ENCODE assay signal across 8 mouse cellular contexts in the genomic region with DNA sequence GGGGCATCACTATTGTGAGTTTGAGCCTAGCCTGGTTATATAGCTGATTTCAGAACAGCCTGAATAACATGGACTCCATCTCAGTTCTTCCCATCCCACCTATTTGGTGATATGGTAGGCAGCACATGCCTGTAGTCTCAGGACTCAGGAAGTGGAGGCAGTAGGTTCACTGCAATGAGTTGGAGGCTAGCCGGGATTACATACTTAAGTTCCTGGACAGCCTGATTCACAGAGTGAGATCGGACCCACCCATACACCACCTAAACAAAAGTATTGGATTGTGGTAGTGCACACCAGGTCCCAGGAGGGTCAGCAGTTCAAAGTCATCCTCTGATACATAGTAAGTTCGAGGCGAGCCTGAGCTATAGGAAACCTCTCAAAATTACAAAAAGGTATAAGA. TPM values are rescaled to one million over a fixed set of nuclear protein-coding genes. Genes with fewer than 3 reads are reported as not detected.
A peak's percentile ranks its signal among the peaks of the same experiment; 100 is the strongest.
DNase-seq lines count a peak whose midpoint lies in the region; ATAC-seq and TF ChIP-seq lines count a peak whose summit lies in the region.

No protein-coding gene starts in this region.

- peak overlapping the region; percentile 70 for H3K4me2 ChIP-seq in limb, embryonic 11.5 days (ENCODE audit: low read depth, severe bottlenecking)

- no peaks in the 10 kb centered on the region; the same call in 1 of the 2 replicates for H3K4me1 ChIP-seq in cerebellum, adult 2 months (ENCODE audit: control insufficient read depth, insufficient read depth, low read length)
- H3K4me1 ChIP-seq in thymus, adult 2 months (replicated peaks; ENCODE audit: control insufficient read depth, insufficient read depth, low read length), result peaks cover 4% of the 10 kb centered on the region; the same call in 1 of the 2 replicates
- H3K4me1 ChIP-seq in limb, embryonic 11.5 days (ENCODE audit: control insufficient read depth, insufficient read depth, low read length), result peaks cover 4% of the 10 kb centered on the region; the same call in 1 of the 2 replicates

- H3K9me3 ChIP-seq in limb, embryonic 11.5 days (ENCODE audit: control insufficient read depth, low read length), result no peaks in the 10 kb centered on the region

- WGBS in cerebellum, adult 2 months, result 15% methylated on average over 4 of the region's 4 CpGs
- 15% methylated on average over 4 of the region's 4 CpGs for WGBS in thymus, adult 2 months
- 21% methylated on average over 4 of the region's 4 CpGs for WGBS in limb, embryonic 11.5 days

- ATAC-seq in limb, embryonic 11.5 days (ENCODE audit: insufficient number of reproducible peaks, low FRiP score, low TSS enrichment, low read depth), result peak; percentile 7

- H3K36me3 ChIP-seq in thymus, adult 2 months (ENCODE audit: control insufficient read depth, insufficient read depth, low read length), result peaks cover 27% of the 10 kb centered on the region
- peaks cover 22% of the 10 kb centered on the region for H3K36me3 ChIP-seq in limb, embryonic 11.5 days (ENCODE audit: control insufficient read depth, insufficient read depth, low read length)

- peak overlapping the region; percentile 81 for H3K4me3 ChIP-seq in cerebellum, adult 2 months (replicated peaks; ENCODE audit: insufficient read depth, low read depth, low read length)
- peak overlapping the region; percentile 67 for H3K4me3 ChIP-seq in thymus, adult 2 months (ENCODE audit: control insufficient read depth, insufficient read depth, low read length)
- peak overlapping the region; percentile 86 for H3K4me3 ChIP-seq in limb, embryonic 11.5 days (ENCODE audit: low read depth, low read length)

- no peak overlapping the region for H3K27ac ChIP-seq in cerebellum, adult 2 months (ENCODE audit: insufficient read depth, low read length)
- no peak overlapping the region for H3K27ac ChIP-seq in thymus, adult 2 months (ENCODE audit: control insufficient read depth, insufficient read depth, low read length)
- H3K27ac ChIP-seq in limb, embryonic 11.5 days (replicated peaks; ENCODE audit: low read depth, low read length), result no peak overlapping the region

- H3K9ac ChIP-seq in limb, embryonic 11.5 days (ENCODE audit: low read length), result peak overlapping the region; percentile 92

- no peak for DNase-seq in cerebellum, adult 2 months
- no peak for DNase-seq in cerebellum, adult 9-11 months
- DNase-seq in thymus, adult 2 months, result no peak
- no peak for DNase-seq in thymus, postnatal 10 days (ENCODE audit: low spot score in 2 of 2)
- no peak for DNase-seq in limb, embryonic 11.5 days (ENCODE audit: low spot score)
- DNase-seq in retina, postnatal 1 day, result peak; percentile 1
- DNase-seq in layer of hippocampus, adult 9-10 months (ENCODE audit: low spot score), result no peak
- no peak for DNase-seq in frontal cortex, postnatal 14 days (ENCODE audit: low spot score in 2 of 2)

- TF ChIP-seq CTCF in cerebellum, adult 2 months (IDR thresholded peaks at IDR 0.05; ENCODE audit: borderline replicate concordance, insufficient read depth, low read depth, low read length), result no peak
- TF ChIP-seq CTCF in thymus, adult 2 months (IDR thresholded peaks at IDR 0.05; ENCODE audit: borderline replicate concordance, control insufficient read depth, extremely low read depth, insufficient read depth, low read length, poor library complexity), result no peak

- H3K27me3 ChIP-seq in cerebellum, adult 2 months (ENCODE audit: control insufficient read depth, insufficient read depth, low read length), result no peaks in the 10 kb centered on the region
- H3K27me3 ChIP-seq in thymus, adult 2 months (ENCODE audit: control insufficient read depth, insufficient read depth, low read length), result no peaks in the 10 kb centered on the region
- H3K27me3 ChIP-seq in limb, embryonic 11.5 days (ENCODE audit: control insufficient read depth, insufficient read depth, low read length), result no peaks in the 10 kb centered on the region

- no peak for TF ChIP-seq POLR2A in cerebellum, adult 2 months (IDR thresholded peaks at IDR 0.05; ENCODE audit: borderline replicate concordance, insufficient read depth, low read length)
- TF ChIP-seq POLR2A in thymus, adult 2 months (IDR thresholded peaks at IDR 0.05; ENCODE audit: control insufficient read depth, extremely low read depth, insufficient read depth, low read length, poor library complexity), result no peak

RNA-seq across cellular contexts. Expression of a gene that starts 0.3 kb away (rescaled TPM):
- 1.8 and 2.2 TPM in 2 replicates for polyA plus RNA-seq in cerebellum, adult 2 months (2012; rRNA removed)
- polyA plus RNA-seq in thymus, adult 2 months (2012; rRNA removed), result 0.47 and 0.48 TPM in 2 replicates
- polyA plus RNA-seq in limb, embryonic 11.5 days (2014; fragmentation: Nextera tagmentation; extraction: Ambion mirVana), result 0.27 and 0.52 TPM in 2 replicates

RNA-seq across cellular contexts. Expression of a gene that starts 0.8 kb away (rescaled TPM):
- polyA plus RNA-seq in cerebellum, adult 2 months (2012; rRNA removed), result 78.0 and 83.9 TPM in 2 replicates
- 52.0 and 67.8 TPM in 2 replicates for polyA plus RNA-seq in thymus, adult 2 months (2012; rRNA removed)
- polyA plus RNA-seq in limb, embryonic 11.5 days (2014; fragmentation: Nextera tagmentation; extraction: Ambion mirVana), result 57.5 and 60.1 TPM in 2 replicates

RNA-seq across cellular contexts. Expression of a gene that starts 5.7 kb away (rescaled TPM):
- polyA plus RNA-seq in cerebellum, adult 2 months (2012; rRNA removed), result 1.0 TPM in 1 of 2 replicates, not detected in the other
- 0.79 and 1.1 TPM in 2 replicates for polyA plus RNA-seq in thymus, adult 2 months (2012; rRNA removed)
- polyA plus RNA-seq in limb, embryonic 11.5 days (2014; fragmentation: Nextera tagmentation; extraction: Ambion mirVana), result 1.4 and 2.4 TPM in 2 replicates

RNA-seq across cellular contexts. Expression of a gene that starts 19.2 kb away (rescaled TPM):
- 2.6 and 4.1 TPM in 2 replicates for polyA plus RNA-seq in cerebellum, adult 2 months (2012; rRNA removed)
- 13.5 and 18.0 TPM in 2 replicates for polyA plus RNA-seq in thymus, adult 2 months (2012; rRNA removed)
- 4.1 TPM in 2 replicates for polyA plus RNA-seq in limb, embryonic 11.5 days (2014; fragmentation: Nextera tagmentation; extraction: Ambion mirVana)

RNA-seq across cellular contexts. Expression of a gene that starts 19.2 kb away (rescaled TPM):
- 29.9 and 31.4 TPM in 2 replicates for polyA plus RNA-seq in cerebellum, adult 2 months (2012; rRNA removed)
- polyA plus RNA-seq in thymus, adult 2 months (2012; rRNA removed), result 229 and 270 TPM in 2 replicates
- polyA plus RNA-seq in limb, embryonic 11.5 days (2014; fragmentation: Nextera tagmentation; extraction: Ambion mirVana), result 99.1 and 104 TPM in 2 replicates
